Mouse (Mus musculus) embryonic facial prominence, embryonic 11.5 days (tissue): ENCODE measurements around the gene Pgap3. TPM values are rescaled to one million over a fixed set of nuclear protein-coding genes. Genes with fewer than 3 reads are reported as not detected.

ENCODE experiments used
- ATAC-seq: fragments of 200-750 bp; cut with Nextera tagmentation; replicated peaks from 2 replicates; pipeline ENCODE4 v1.8.0; 2017; ENCODE audit warnings: low read depth; ENCODE audit not compliant: insufficient number of reproducible peaks, low FRiP score, low TSS enrichment
- DNase-seq: peaks from one replicate; pipeline ENCODE4 v3.0.0-alpha.2; 2015; ENCODE audit warnings: low spot score
- H3K27ac ChIP-seq: fragments of 300-500 bp; sonication (generic); replicated peaks from 2 replicates; pipeline ENCODE4 v1.5.1; 2014; ENCODE audit warnings: mild to moderate bottlenecking, low read depth, low read length, control low read depth
- H3K27me3 ChIP-seq: fragments of 300-500 bp; sonication (generic); 2 replicates; pipeline ENCODE4 v1.6.1; 2014; ENCODE audit warnings: mild to moderate bottlenecking, low read length, moderate library complexity, mixed read lengths; ENCODE audit not compliant: control insufficient read depth, insufficient read depth
- H3K36me3 ChIP-seq: fragments of 300-500 bp; sonication (generic); replicated peaks from 2 replicates; pipeline ENCODE4 v1.6.1; 2014; ENCODE audit warnings: low read depth, mild to moderate bottlenecking, low read length, moderate library complexity, mixed read lengths; ENCODE audit not compliant: control insufficient read depth, insufficient read depth
- H3K4me1 ChIP-seq: fragments of 300-500 bp; sonication (generic); 2 replicates; pipeline ENCODE4 v1.6.1; 2014; ENCODE audit warnings: low read length, mixed read lengths; ENCODE audit not compliant: control insufficient read depth, insufficient read depth
- H3K4me2 ChIP-seq: fragments of 300-500 bp; sonication (generic); 2 replicates; pipeline ENCODE4 v1.6.1; 2014; ENCODE audit warnings: low read depth, mild to moderate bottlenecking, control low read depth, low read length, moderate library complexity
- H3K4me3 ChIP-seq: fragments of 300-500 bp; sonication (generic); 2 replicates; pipeline ENCODE4 v1.5.1; 2014; ENCODE audit warnings: low read depth, low read length, control low read depth
- H3K9ac ChIP-seq: fragments of 300-500 bp; sonication (generic); replicated peaks from 2 replicates; pipeline ENCODE4 v1.6.1; 2014; ENCODE audit warnings: mild to moderate bottlenecking, control low read depth, low read length
- H3K9me3 ChIP-seq: fragments of 300-500 bp; sonication (generic); replicated peaks from 2 replicates; pipeline ENCODE4 v1.6.1; 2016; ENCODE audit warnings: mild to moderate bottlenecking, low read length, inconsistent platforms, mixed read lengths; ENCODE audit not compliant: control insufficient read depth
- WGBS: fragments of 180-500 bp; shearing (Covaris S2); extraction: QIAGEN DNeasy Blood & Tissue Kit; methylation state at CpG from one replicate; pipeline ENCODE4 v1.1.7; 2014; 5-methylcytosine and 5-hydroxymethylcytosine counted together
- polyA plus RNA-seq: library from polyadenylated mRNA; unstranded; fragments of >200 nt; fragmentation: Nextera tagmentation; extraction: Ambion mirVana; gene quantifications from 2 replicates; pipeline ENCODE4 v1.2.1, GENCODE M21; 2014

Pgap3 gene
- polyA plus RNA-seq, 1 experiment from 2014 or later: 6.5 TPM

DNA sequence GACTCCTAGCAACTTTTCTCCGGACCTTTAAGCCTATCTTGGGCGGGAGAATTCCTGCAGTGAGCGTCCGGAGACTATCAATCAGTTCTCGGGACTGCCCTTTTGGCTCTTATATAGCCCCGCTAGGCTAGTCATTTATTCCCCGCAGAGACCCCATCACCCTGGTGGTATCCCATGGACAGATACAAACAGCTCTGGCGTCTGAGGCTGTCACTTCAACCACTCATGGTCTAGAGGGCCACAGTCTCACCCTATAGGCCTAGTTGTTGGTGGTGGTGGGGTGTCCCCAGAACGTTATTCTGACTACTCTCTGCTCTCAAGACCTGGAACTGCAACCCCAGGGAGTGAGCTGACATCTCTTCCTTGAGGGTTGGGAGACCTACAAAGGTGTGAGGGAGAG is 51.0 kb downstream of the Pgap3 start:
- H3K9ac ChIP-seq: no peak overlapping the region
- H3K9me3 ChIP-seq: no peaks in the 10 kb centered on the region
- H3K27ac ChIP-seq: no peak overlapping the region
- peaks cover 74% of the 10 kb centered on the region for H3K27me3 ChIP-seq
- peaks cover 9% of the 10 kb centered on the region for H3K4me1 ChIP-seq
- H3K4me2 ChIP-seq: no peak overlapping the region
- no peaks in the 10 kb centered on the region for H3K36me3 ChIP-seq
- 3% methylated on average over 9 of the region's 9 CpGs for WGBS
- no peak for DNase-seq
- no peak for ATAC-seq
- H3K4me3 ChIP-seq: no peak overlapping the region

DNA sequence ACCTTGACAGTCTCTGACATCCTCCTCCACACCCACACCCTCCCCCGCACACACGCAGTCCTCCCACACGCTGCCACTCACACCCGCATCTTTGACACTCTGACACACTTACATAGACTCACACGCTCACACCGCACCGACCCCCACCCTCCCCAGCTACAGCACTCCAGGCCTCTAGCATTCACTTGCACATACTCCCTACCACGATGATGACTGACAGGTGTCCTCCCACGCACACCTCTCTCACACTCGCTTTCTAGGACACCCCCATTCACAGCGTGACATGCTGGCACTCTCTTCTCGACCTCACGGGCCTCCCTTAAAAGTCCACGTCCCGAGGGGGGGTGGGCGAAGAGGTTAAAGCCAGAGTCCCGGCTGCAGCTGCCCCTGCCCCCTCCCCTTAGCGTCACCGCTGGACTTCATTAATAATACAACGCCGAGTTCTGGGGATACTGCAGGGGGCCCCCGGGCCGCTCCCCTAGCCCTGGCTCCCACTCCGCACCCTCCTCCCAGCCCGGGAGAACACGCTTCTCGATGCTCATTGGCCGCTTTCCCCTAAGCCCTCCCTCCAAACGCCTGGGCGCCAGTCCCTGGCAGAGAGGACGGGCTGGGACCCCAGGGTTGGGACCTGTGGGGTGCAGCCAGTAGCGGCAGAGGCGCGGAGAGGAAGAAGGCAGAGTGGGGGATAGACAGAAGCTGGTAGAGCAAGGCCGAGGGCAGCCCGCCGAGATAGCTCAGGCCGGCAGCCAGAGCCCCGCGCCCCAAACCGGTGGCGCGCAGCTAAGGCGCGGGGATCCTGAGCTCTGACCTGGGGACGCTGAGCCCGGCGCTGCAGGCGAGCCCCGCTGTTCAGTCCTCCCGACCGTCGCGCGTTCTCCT is 52.0 kb downstream of the Pgap3 start, which contains the start of gene Ppp1r1b:
Gene Ppp1r1b, plus strand, starts transcription at position 322 of the 879 bp plus-strand sequence.
- ATAC-seq: no peak; the same call in 1 of the 2 replicates
- no peak within 1 kb of the TSS for H3K27ac ChIP-seq
- H3K9ac ChIP-seq: peak within 1 kb of the TSS; percentile 32
- H3K4me2 ChIP-seq: peak within 1 kb of the TSS; percentile 94
- under 1% methylated on average over 49 of the region's 55 CpGs for WGBS
- H3K27me3 ChIP-seq: peaks cover 72% of the 10 kb centered on the region
- peaks cover 9% of the 10 kb centered on the region for H3K4me1 ChIP-seq
- no peaks in the 10 kb centered on the region for H3K36me3 ChIP-seq
- H3K4me3 ChIP-seq: peak within 1 kb of the TSS; percentile 43
- no peaks in the 10 kb centered on the region for H3K9me3 ChIP-seq
- DNase-seq: peak; percentile 64

DNA sequence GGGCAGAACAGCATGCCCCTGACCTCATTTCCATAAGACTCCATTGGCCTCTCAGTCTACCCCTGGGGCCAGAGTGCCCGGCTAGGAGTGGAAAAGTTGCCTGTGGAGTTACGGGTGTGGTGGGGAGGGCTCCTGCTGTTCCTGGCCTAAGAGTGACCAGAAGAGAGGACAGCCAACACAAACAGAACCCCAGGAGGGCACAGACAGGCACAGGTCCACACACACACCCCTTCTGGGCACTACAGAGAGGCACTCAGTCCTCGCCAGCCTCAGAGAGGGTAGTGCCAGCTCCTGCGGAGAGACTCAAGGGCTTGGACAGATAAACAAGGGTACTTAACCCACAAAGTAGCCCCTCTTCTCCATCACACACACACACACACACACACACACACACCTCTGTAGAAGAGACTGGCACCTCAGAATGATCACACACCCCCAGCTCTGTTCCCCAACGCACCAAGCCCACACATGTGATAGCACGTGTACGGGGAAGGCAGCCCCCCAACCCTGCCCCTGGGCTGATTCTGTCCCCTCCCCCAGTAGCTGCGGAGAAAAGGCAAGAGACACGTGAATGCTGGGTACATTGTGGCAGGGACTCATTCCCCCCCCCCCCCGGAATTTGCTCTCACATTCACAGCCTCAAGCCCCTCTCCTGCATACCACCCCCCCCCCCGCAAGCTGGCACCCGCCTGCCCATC is 52.8 kb downstream of the Pgap3 start:
- WGBS: 8% methylated on average over 10 of the region's 12 CpGs
- H3K4me2 ChIP-seq: no peak overlapping the region
- no peak overlapping the region for H3K4me3 ChIP-seq
- peaks cover 9% of the 10 kb centered on the region for H3K4me1 ChIP-seq
- no peaks in the 10 kb centered on the region for H3K36me3 ChIP-seq
- H3K9me3 ChIP-seq: no peaks in the 10 kb centered on the region
- H3K27ac ChIP-seq: no peak overlapping the region
- DNase-seq: no peak
- peaks cover 71% of the 10 kb centered on the region for H3K27me3 ChIP-seq
- no peak overlapping the region for H3K9ac ChIP-seq
- ATAC-seq: no peak

DNA sequence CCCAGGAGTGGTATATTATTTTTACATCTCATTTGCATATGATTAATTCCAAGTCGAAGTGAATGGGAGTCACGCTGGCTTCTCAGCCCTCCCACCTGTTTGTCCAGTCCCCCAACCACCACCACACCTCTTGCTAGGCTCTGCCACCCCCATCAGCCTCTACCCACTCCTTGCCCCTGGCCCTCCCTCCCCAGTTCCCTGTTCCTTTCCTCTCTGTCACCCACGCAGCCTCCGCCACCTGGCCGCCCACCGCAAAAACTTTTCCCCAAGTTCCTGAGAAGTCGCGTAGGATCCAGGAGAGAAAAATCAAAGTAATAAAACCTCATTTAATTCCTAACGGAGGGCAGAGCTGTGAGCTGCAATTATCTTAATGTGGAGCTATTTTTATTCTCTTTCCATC is 54.1 kb downstream of the Pgap3 start:
- Histone ChIP-seq H3K4me1 (peaks cover 11% of the 10 kb centered on the region), H3K27ac (no peak overlapping the region), H3K4me2 (no peak overlapping the region), H3K4me3 (no peak overlapping the region), H3K36me3 (no peaks in the 10 kb centered on the region), H3K9me3 (no peaks in the 10 kb centered on the region), H3K27me3 (peaks cover 70% of the 10 kb centered on the region), H3K9ac (no peak overlapping the region)
- WGBS: 13% methylated on average over 9 of the region's 9 CpGs
- no peak for DNase-seq
- ATAC-seq: no peak

DNA sequence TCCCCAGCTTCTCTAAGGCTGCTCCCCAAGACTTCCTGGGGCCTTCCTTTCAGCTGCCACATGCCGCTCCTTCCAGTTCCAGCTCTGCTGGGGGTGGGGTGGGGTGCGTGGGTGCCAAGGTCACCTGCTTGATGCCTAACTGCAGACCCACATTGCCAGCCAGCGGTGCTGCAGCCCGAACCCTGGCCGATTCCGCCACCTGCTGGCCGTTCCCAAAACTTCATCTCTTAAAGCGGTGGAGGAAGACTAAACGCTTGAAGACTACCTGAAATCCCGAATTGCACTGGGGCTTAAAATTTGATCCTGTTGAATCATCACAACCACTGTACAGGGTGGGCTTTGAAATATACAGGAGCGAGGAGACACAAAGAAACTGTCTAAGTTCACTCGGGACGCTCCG is 55.0 kb downstream of the Pgap3 start:
- DNase-seq: peak; percentile 84
- peaks cover 68% of the 10 kb centered on the region for H3K27me3 ChIP-seq
- peaks cover 11% of the 10 kb centered on the region for H3K4me1 ChIP-seq
- peak overlapping the region; percentile 4; the same call in 1 of the 2 replicates for H3K4me2 ChIP-seq
- no peak overlapping the region for H3K9ac ChIP-seq
- ATAC-seq: no peak
- no peaks in the 10 kb centered on the region for H3K36me3 ChIP-seq
- H3K4me3 ChIP-seq: no peak overlapping the region
- WGBS: 2% methylated on average over 14 of the region's 14 CpGs
- H3K27ac ChIP-seq: no peak overlapping the region
- no peaks in the 10 kb centered on the region for H3K9me3 ChIP-seq

DNA sequence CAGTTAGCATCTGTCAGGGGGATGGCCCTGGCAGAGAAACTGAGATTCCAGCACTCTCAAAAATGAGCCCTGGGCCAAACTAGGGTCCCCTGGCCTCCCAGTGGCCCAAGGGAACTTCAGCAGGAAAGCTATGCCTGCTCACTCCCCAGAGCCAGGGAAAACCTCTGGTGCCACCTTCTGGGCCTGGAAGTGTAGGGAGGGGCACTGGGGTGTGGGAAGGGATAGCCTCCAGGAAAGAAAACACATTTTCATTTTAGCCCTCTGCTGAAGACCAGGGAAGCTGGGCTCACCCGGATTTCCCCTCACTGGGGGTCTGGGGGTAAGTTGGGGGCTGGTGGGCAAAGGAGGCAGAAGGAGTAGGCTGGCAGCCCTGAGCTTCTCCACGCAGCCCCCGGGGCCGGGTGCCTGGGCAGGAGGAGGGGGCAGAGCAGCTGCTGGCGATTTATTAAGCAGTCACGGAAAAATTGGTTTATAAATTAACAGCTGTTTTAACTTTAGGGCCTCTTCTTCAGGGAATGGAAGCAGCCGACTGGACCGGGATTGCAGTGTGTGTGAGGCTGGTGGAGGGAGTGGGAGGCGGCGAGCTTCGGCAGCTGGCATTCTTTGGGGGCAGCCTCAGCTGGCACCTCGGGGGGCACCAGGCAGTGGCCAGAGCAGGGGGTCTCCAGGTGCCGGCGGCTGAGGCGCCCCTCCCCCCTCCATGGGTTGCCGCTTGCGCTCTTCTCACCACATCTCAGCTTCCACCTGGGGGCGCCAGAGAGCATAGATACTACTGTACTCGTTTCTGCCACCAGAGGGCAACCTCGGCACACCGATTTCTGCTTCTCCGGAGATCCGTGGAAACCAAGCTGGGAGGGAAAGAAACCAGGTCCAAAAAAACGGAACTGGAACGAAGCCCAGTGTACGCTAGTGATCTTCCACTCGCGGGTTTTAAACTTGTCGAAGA is 58.0 kb downstream of the Pgap3 start:
- peaks cover 68% of the 10 kb centered on the region for H3K27me3 ChIP-seq
- no peaks in the 10 kb centered on the region for H3K36me3 ChIP-seq
- 1% methylated on average over 29 of the region's 29 CpGs for WGBS
- no peaks in the 10 kb centered on the region for H3K9me3 ChIP-seq
- peak overlapping the region; percentile 36 for H3K4me2 ChIP-seq
- peaks cover 2% of the 10 kb centered on the region; the same call in 1 of the 2 replicates for H3K4me1 ChIP-seq
- DNase-seq: peak; percentile 93
- H3K9ac ChIP-seq: no peak overlapping the region
- no peak overlapping the region for H3K27ac ChIP-seq
- ATAC-seq: no peak
- H3K4me3 ChIP-seq: peak overlapping the region; percentile 17; the same call in 1 of the 2 replicates

DNA sequence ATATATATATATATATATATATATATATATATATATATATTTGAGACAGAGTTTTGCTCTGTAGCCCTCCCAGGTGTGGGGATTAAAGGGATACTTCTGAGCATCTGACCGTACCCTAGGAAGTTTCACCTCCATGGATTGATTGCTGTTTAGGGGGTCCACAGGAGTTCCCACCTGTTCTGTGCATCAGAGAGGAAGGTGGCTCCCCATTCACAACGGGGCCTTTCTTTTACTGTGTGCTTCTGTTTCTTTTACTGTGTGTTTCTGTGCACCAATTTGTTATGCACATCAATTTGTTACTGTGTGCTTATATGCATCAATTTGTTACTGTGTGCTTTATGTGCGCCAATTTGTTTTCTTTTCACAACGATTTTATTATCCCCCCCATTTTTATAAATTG is 59.1 kb downstream of the Pgap3 start:
- 68% methylated on average over 4 of the region's 4 CpGs for WGBS

More for the DNA sequence above, 59.1 kb downstream of the Pgap3 start:
- ATAC-seq (no peak), DNase-seq (no peak)
- no peaks in the 10 kb centered on the region for H3K36me3 ChIP-seq
- no peak overlapping the region for H3K27ac ChIP-seq
- peaks cover 68% of the 10 kb centered on the region for H3K27me3 ChIP-seq
- H3K4me1 ChIP-seq: peaks cover 2% of the 10 kb centered on the region; the same call in 1 of the 2 replicates
- no peak overlapping the region for H3K4me3 ChIP-seq
- H3K9ac ChIP-seq: no peak overlapping the region
- H3K4me2 ChIP-seq: no peak overlapping the region
- H3K9me3 ChIP-seq: no peaks in the 10 kb centered on the region
